Mouse (Mus musculus) embryonic facial prominence, embryonic 15.5 days (tissue): ENCODE measurements around the gene Nt5m. TPM values are rescaled to one million over a fixed set of nuclear protein-coding genes. Genes with fewer than 3 reads are reported as not detected.

ENCODE experiments used
- ATAC-seq: fragments of 200-750 bp; cut with Nextera tagmentation; 2 replicates; pipeline ENCODE4 v1.8.0; 2017; ENCODE audit warnings: low read depth, moderate TSS enrichment; ENCODE audit not compliant: insufficient number of reproducible peaks, low FRiP score, low TSS enrichment
- H3K27ac ChIP-seq: fragments of 300-500 bp; sonication (generic); replicated peaks from 2 replicates; pipeline ENCODE4 v1.5.1; 2015; ENCODE audit warnings: mild to moderate bottlenecking, inconsistent platforms
- H3K27me3 ChIP-seq: fragments of 300-500 bp; sonication (generic); 2 replicates; pipeline ENCODE4 v1.6.1; 2015; ENCODE audit warnings: inconsistent platforms
- H3K36me3 ChIP-seq: fragments of 300-500 bp; sonication (generic); 2 replicates; pipeline ENCODE4 v1.6.1; 2015; ENCODE audit warnings: mild to moderate bottlenecking, inconsistent platforms
- H3K4me1 ChIP-seq: fragments of 300-500 bp; sonication (generic); 2 replicates; pipeline ENCODE4 v1.6.1; 2015; ENCODE audit warnings: inconsistent platforms
- H3K4me2 ChIP-seq: fragments of 300-500 bp; sonication (generic); replicated peaks from 2 replicates; pipeline ENCODE4 v1.6.1; 2015; ENCODE audit warnings: mild to moderate bottlenecking, inconsistent platforms
- H3K4me3 ChIP-seq: fragments of 300-500 bp; sonication (generic); replicated peaks from 2 replicates; pipeline ENCODE4 v1.5.1; 2015; ENCODE audit warnings: mild to moderate bottlenecking, inconsistent platforms
- H3K9ac ChIP-seq: fragments of 300-500 bp; sonication (generic); 2 replicates; pipeline ENCODE4 v1.6.1; 2015; ENCODE audit warnings: inconsistent platforms
- H3K9me3 ChIP-seq: fragments of 300-500 bp; sonication (generic); replicated peaks from 2 replicates; pipeline ENCODE4 v1.6.1; 2016; ENCODE audit warnings: inconsistent platforms
- WGBS: fragments of 180-500 bp; shearing (Covaris S2); methylation state at CpG from one replicate; pipeline ENCODE4 v1.1.7; 2015; 5-methylcytosine and 5-hydroxymethylcytosine counted together
- polyA plus RNA-seq: library from polyadenylated mRNA; unstranded; fragments of >200 nt; fragmentation: Nextera tagmentation; extraction: Ambion mirVana; gene quantifications from 2 replicates; pipeline ENCODE4 v1.2.1, GENCODE M21; 2015

Nt5m gene
- polyA plus RNA-seq, 1 experiment from 2014 or later: 43.4 TPM

- Histone ChIP-seq H3K27me3 (no peaks in the 10 kb centered on the region), H3K27ac (peak within 1 kb of the TSS; percentile 99), H3K36me3 (peaks cover 16% of the 10 kb centered on the region), H3K4me2 (peak within 1 kb of the TSS; percentile 63), H3K9me3 (no peaks in the 10 kb centered on the region), H3K9ac (peak within 1 kb of the TSS; percentile 98), H3K4me1 (peaks cover 20% of the 10 kb centered on the region), H3K4me3 (peak within 1 kb of the TSS; percentile 99)
- under 1% methylated on average over 43 of the region's 43 CpGs for WGBS
- ATAC-seq: peak; percentile 96
These were observed 346 bp downstream of the Nt5m start, which contains the start of gene Cops3 for GRCm38 (mm10) chr11:59839459-59840126. TSS of gene Cops3 (minus strand) at chr11:59839838.

DNA sequence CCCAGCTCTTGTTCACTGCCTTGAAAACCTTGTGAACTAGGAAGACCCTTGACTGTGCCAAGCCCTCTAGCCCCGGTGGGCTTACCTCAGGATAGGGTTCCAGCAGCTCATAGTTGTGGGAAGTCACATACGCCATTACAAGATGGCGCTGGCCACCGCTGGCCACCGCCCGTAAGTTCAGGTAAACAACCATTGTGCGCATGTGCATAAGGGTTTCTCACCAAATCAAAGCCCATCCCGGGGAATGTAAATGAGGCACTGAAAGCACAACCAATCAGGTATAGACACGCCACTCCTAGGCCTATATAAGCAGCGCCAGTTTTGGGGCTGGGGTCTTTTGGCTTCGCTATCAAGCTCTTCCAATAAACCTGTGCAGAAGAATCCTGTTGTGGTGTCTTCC lies 7.1 kb downstream of the Nt5m start:
- no peak overlapping the region for H3K4me3 ChIP-seq
- H3K9me3 ChIP-seq: no peaks in the 10 kb centered on the region
- 93% methylated on average over 11 of the region's 11 CpGs for WGBS
- peaks cover 7% of the 10 kb centered on the region; the same call in 1 of the 2 replicates for H3K36me3 ChIP-seq
- no peak overlapping the region for H3K9ac ChIP-seq
- no peak overlapping the region for H3K27ac ChIP-seq
- H3K4me2 ChIP-seq: no peak overlapping the region
- H3K4me1 ChIP-seq: peaks cover 16% of the 10 kb centered on the region
- ATAC-seq: no peak
- no peaks in the 10 kb centered on the region for H3K27me3 ChIP-seq

DNA sequence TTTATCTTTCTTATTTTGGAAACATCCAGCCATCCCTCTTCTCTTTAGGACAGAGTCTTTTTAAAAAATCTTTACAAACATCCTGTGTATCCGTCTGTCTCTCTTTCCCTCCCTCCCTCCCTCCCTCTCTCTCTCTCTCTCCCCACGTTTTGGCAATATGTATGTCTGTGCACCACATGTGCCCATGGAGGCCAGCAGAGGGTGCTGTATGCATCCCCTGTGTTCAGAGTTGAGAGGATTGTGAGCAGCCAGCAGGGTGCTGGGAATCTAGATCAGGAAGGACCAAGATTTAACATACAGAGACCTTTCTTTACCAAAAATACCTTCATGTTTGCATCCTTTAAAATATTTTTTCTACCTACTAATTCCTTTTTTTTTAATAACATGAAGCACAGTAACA lies 7.9 kb downstream of the Nt5m start:
- no peaks in the 10 kb centered on the region for H3K27me3 ChIP-seq
- ATAC-seq: no peak
- peaks cover 7% of the 10 kb centered on the region; the same call in 1 of the 2 replicates for H3K36me3 ChIP-seq
- H3K4me3 ChIP-seq: peak overlapping the region; percentile 83
- 0 out of 2 replicates have a peak overlapping the region, but pooled peaks have one; percentile 8 for H3K4me2 ChIP-seq
- peaks cover 16% of the 10 kb centered on the region for H3K4me1 ChIP-seq
- WGBS: 7% methylated on average over 2 of the region's 2 CpGs
- no peak overlapping the region for H3K9ac ChIP-seq
- no peak overlapping the region for H3K27ac ChIP-seq
- no peaks in the 10 kb centered on the region for H3K9me3 ChIP-seq

GRCm38 (mm10) chr11:59847891-59848884 lies 8.9 kb downstream of the Nt5m start:
- H3K36me3 ChIP-seq: peaks cover 13% of the 10 kb centered on the region; the same call in 1 of the 2 replicates
- no peaks in the 10 kb centered on the region for H3K9me3 ChIP-seq
- H3K27ac ChIP-seq: peak overlapping the region; percentile 92
- ATAC-seq: peak; percentile 86
- no peaks in the 10 kb centered on the region for H3K27me3 ChIP-seq
- H3K4me2 ChIP-seq: peak overlapping the region; percentile 72
- H3K4me3 ChIP-seq: peak overlapping the region; percentile 83
- under 1% methylated on average over 67 of the region's 69 CpGs for WGBS
- peaks cover 16% of the 10 kb centered on the region for H3K4me1 ChIP-seq
- H3K9ac ChIP-seq: peak overlapping the region; percentile 86

DNA sequence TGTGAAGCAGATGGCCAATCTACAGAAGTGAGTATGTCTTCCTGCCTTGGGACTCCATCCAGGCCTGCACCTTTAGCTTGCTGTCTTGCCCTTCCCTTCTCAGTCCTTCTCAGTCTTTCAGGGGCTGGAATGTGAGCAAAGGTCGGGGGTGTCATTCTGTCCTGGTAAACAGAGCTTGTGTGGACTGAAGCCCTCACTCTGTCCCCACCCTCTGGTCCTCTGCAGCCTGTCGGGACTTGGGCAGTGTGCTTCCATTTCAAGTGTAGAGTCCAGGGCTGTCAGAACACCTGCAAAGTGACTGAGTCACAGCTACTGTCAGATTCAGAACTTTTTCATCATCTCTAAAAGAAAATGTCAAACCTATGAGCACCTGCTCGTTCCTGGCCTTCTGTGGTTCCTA lies 13.6 kb downstream of the Nt5m start:
- Histone ChIP-seq H3K4me3 (no peak overlapping the region), H3K27ac (no peak overlapping the region), H3K27me3 (no peaks in the 10 kb centered on the region), H3K4me1 (peaks cover 12% of the 10 kb centered on the region), H3K4me2 (no peak overlapping the region), H3K9me3 (no peaks in the 10 kb centered on the region), H3K9ac (no peak overlapping the region), H3K36me3 (0 out of 2 replicates have a peak, but pooled peaks cover 5% of the 10 kb centered on the region)
- ATAC-seq: no peak
- 71% methylated on average over 3 of the region's 3 CpGs for WGBS

DNA sequence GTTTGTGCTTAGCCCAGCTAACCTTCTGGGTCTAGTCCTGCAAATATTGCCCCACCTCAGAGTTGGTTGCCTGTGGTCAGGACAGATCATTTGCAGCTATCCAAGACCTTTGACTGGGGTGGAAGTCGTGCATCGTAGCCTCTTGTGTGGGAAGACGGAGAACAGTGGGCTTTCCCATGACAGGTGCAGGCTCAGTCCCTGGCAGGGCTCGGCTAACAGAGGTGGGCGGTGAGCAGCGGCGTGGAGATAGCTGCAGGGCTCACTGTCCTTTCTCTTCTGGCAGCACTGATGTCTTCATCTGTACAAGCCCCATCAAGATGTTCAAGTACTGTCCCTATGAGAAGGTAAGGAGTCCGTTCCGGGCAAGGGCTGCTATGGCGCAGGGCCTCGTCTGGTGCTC lies 21.2 kb downstream of the Nt5m start:
- WGBS: 84% methylated on average over 11 of the region's 11 CpGs

GRCm38 (mm10) chr11:59864316-59864715 lies 25.1 kb downstream of the Nt5m start:
- Histone ChIP-seq H3K4me2 (no peak overlapping the region), H3K9me3 (no peaks in the 10 kb centered on the region), H3K9ac (no peak overlapping the region), H3K4me3 (no peak overlapping the region), H3K4me1 (no peaks in the 10 kb centered on the region), H3K27ac (no peak overlapping the region), H3K36me3 (peaks cover 12% of the 10 kb centered on the region; the same call in 1 of the 2 replicates), H3K27me3 (no peaks in the 10 kb centered on the region)
- no peak for ATAC-seq
- WGBS: 80% methylated on average over 6 of the region's 6 CpGs

More for the DNA sequence above, 21.2 kb downstream of the Nt5m start:
- Histone ChIP-seq H3K27ac (no peak overlapping the region), H3K9ac (no peak overlapping the region), H3K4me3 (no peak overlapping the region), H3K4me1 (no peaks in the 10 kb centered on the region), H3K36me3 (peaks cover 11% of the 10 kb centered on the region; the same call in 1 of the 2 replicates), H3K9me3 (no peaks in the 10 kb centered on the region), H3K4me2 (no peak overlapping the region), H3K27me3 (no peaks in the 10 kb centered on the region)
- no peak for ATAC-seq

DNA sequence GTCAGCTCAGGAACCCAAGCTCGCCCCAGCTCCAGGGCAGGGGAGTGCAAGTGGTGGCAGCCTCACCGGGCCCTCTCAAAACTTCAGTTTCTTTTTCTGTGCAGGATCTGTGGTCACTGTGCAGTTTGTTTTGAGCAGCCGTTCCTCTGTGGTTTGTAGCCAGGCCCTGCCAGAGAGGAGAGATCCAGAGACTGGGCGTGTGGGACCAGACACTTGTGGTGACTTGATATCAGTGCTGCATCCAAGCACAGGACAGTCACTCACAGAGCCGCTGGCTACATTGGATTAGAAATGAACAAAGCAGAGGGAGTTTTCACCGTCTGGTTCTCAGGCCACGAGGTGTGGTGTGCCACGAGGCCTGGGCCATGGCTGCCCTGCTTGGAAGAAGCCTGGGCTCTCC lies 32.9 kb downstream of the Nt5m start:
- Histone ChIP-seq H3K9me3 (no peaks in the 10 kb centered on the region), H3K36me3 (peaks cover 49% of the 10 kb centered on the region), H3K9ac (no peak overlapping the region), H3K27ac (no peak overlapping the region), H3K4me3 (no peak overlapping the region), H3K4me2 (no peak overlapping the region), H3K4me1 (no peaks in the 10 kb centered on the region), H3K27me3 (no peaks in the 10 kb centered on the region)
- 76% methylated on average over 8 of the region's 8 CpGs for WGBS
- ATAC-seq: no peak

- H3K4me2 ChIP-seq: no peak overlapping the region
- H3K9me3 ChIP-seq: no peaks in the 10 kb centered on the region
- WGBS: 27% methylated on average over 2 of the region's 2 CpGs
- no peak overlapping the region for H3K9ac ChIP-seq
- no peak overlapping the region for H3K27ac ChIP-seq
- 0 out of 2 replicates have a peak, but pooled peaks cover 2% of the 10 kb centered on the region for H3K4me1 ChIP-seq
- H3K4me3 ChIP-seq: no peak overlapping the region
- H3K36me3 ChIP-seq: peaks cover 21% of the 10 kb centered on the region
- peak; percentile 45; the same call in 1 of the 2 replicates for ATAC-seq
- no peaks in the 10 kb centered on the region for H3K27me3 ChIP-seq
These were observed 40.8 kb downstream of the Nt5m start for GRCm38 (mm10) chr11:59880031-59880430.

- Histone ChIP-seq H3K4me2 (no peak overlapping the region), H3K4me1 (peaks cover 5% of the 10 kb centered on the region; the same call in 1 of the 2 replicates), H3K4me3 (no peak overlapping the region), H3K27ac (no peak overlapping the region), H3K9me3 (no peaks in the 10 kb centered on the region), H3K9ac (no peak overlapping the region), H3K27me3 (no peaks in the 10 kb centered on the region), H3K36me3 (no peaks in the 10 kb centered on the region)
- no peak for ATAC-seq
- 57% methylated on average over 17 of the region's 17 CpGs for WGBS
These were observed 46.2 kb downstream of the Nt5m start for GRCm38 (mm10) chr11:59885217-59885986.
